Mouse (Mus musculus): ENCODE results near the gene Tcea3. TPM values are rescaled to one million over a fixed set of nuclear protein-coding genes. Genes with fewer than 3 reads are reported as not detected.

Tcea3 gene
- polyA plus RNA-seq, 1 experiment from 2014 or later: 0.57 TPM

DNA sequence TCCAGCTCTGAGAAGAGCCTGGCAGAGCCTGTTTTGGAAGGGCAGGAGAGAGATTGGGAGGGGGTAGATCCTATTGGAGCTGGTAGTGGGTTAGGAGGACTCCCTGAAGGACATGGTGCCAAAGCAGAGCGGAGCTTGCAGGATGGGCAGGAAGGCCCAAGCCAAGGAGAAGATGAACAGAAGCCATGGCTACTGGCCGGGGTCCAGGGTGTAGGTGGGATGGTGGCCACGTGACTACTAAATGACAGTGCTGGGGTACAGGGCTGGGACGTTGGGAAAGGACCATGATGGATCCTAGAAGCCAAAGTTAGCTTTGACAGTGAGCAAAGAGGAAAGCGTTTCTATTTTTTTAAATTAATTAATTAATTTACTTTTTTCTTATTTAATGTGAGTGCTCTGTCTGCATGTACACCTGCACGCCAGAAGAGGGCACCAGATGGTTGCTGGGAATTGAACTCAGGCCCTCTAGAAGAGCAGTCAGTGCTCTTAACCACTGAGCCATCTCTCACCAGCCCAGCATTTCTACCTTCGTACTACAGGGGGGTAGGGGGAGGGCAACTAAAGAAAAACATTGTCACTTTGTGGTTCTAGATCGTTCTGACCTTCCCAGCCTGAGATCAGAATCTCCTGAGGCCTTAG is 5.3 kb upstream of the Tcea3 start:
- Histone ChIP-seq H3K27me3 (peaks cover 32% of the 10 kb centered on the region), H3K4me2 (replicated peaks) (no peak overlapping the region)
- ATAC-seq (replicated peaks): no peak

DNA sequence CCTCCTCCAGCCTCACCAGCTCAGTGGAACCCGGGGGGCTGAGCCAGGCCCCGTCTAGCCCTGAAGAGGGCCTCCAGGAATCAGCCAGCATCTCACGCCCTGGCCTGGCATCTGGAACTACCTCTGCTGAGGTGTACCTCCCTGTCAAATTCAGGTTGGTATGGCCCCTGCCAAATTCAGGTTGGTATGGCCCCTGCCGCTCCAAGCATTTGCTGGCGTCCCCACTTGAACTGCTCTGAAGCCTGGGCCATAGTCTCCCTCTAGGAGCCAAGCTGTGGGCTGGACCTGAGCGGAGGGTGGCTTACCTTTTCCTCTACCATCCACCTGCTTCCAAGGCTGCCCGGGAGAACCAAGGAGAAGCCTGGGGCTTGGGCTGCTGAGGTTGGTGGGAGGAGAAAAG is 4.8 kb upstream of the Tcea3 start:
- H3K4me2 ChIP-seq (replicated peaks): no peak overlapping the region
- no peaks in the 10 kb centered on the region for H3K9me3 ChIP-seq
- no peak overlapping the region for H3K4me3 ChIP-seq
- H3K27ac ChIP-seq (replicated peaks): no peak overlapping the region
- peaks cover 13% of the 10 kb centered on the region for H3K4me1 ChIP-seq
- no peak for ATAC-seq (replicated peaks)
- 74% methylated on average over 7 of the region's 7 CpGs for WGBS
- no peaks in the 10 kb centered on the region for H3K36me3 ChIP-seq
- H3K9ac ChIP-seq (replicated peaks): no peak overlapping the region
- H3K27me3 ChIP-seq: peaks cover 37% of the 10 kb centered on the region

More for the DNA sequence above, 5.3 kb upstream of the Tcea3 start:
- Histone ChIP-seq H3K9ac (replicated peaks) (no peak overlapping the region), H3K9me3 (no peaks in the 10 kb centered on the region), H3K4me3 (no peak overlapping the region), H3K36me3 (no peaks in the 10 kb centered on the region), H3K4me1 (peaks cover 8% of the 10 kb centered on the region), H3K27ac (replicated peaks) (no peak overlapping the region)
- 41% methylated on average over 8 of the region's 8 CpGs for WGBS

DNA sequence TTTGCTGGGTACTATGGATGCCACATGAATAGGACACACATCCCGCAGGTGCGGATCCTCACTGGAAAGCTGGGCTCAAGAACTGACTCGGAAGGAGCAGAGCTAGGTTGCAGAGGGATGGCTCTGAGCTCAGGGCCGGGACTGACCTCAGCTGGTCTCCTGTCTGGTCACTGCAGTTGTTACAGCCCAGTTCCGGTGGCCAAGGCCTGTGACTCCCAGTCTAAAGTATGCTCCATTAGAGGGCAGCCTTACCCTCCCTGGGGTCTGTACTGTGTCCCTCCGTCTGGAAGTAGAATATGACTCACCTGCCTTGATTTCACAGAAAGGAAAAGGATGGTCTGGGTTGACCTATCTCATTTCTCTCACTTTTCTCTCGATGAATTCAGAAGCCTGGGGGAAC is 3.3 kb upstream of the Tcea3 start:
- WGBS: 69% methylated on average over 7 of the region's 7 CpGs
- H3K4me2 ChIP-seq (replicated peaks): no peak overlapping the region
- no peak overlapping the region for H3K9ac ChIP-seq (replicated peaks)
- no peak for ATAC-seq (replicated peaks)
- peaks cover 22% of the 10 kb centered on the region for H3K4me1 ChIP-seq
- H3K27me3 ChIP-seq: peaks cover 41% of the 10 kb centered on the region
- H3K9me3 ChIP-seq: no peaks in the 10 kb centered on the region
- H3K36me3 ChIP-seq: no peaks in the 10 kb centered on the region
- no peak overlapping the region for H3K27ac ChIP-seq (replicated peaks)
- no peak overlapping the region for H3K4me3 ChIP-seq

DNA sequence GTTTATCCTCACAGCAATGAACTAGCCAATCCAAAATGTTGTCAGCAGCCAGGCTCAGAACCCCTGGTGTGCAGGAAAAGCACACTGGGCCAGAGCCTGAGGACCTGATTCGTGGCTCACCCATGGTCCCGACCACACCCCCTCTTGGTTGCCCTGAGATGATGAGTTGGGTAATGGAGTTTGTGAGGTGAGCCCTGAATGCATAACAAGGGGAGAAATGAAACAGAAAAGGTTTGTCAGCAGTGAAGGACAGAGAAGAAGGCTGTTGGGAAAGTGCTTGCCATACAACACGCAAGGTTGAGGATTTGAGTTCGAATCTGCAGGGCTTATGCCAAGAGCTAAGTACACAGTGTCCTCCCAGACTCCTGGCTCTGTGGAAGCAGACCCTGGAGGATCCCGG is 1.8 kb upstream of the Tcea3 start:
- Histone ChIP-seq H3K9me3 (no peaks in the 10 kb centered on the region), H3K4me3 (no peak overlapping the region), H3K4me2 (replicated peaks) (no peak overlapping the region), H3K36me3 (no peaks in the 10 kb centered on the region), H3K9ac (replicated peaks) (no peak overlapping the region), H3K4me1 (peaks cover 24% of the 10 kb centered on the region), H3K27me3 (peaks cover 56% of the 10 kb centered on the region), H3K27ac (replicated peaks) (no peak overlapping the region)
- no peak for ATAC-seq (replicated peaks)
- WGBS: 31% methylated on average over 5 of the region's 5 CpGs

DNA sequence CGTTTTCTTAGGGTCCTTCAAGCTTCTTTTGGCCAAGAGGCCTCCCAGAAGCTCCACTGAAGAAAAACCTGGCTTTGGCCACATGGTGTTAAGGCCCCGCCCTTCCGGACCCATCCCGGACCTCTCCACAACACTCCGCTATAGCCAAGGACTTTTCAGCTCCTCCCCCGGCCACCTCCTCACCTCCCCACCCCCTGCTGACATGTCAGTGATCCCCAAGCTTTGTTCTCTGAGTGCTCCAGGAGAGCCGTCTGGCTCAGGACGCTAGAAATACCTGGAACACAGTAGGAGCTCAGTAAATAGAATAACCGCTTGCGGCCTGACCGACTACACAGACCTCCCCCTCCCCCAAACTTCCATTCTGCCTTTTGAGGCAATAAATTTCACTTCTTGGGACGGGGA is 960 bp upstream of the Tcea3 start:
- Histone ChIP-seq H3K27ac (replicated peaks) (no peak overlapping the region), H3K27me3 (peaks cover 60% of the 10 kb centered on the region), H3K9ac (replicated peaks) (no peak overlapping the region), H3K9me3 (no peaks in the 10 kb centered on the region), H3K4me2 (replicated peaks) (no peak overlapping the region), H3K36me3 (no peaks in the 10 kb centered on the region), H3K4me1 (peaks cover 24% of the 10 kb centered on the region), H3K4me3 (no peak overlapping the region)
- 5% methylated on average over 12 of the region's 12 CpGs for WGBS
- ATAC-seq (replicated peaks): no peak

DNA sequence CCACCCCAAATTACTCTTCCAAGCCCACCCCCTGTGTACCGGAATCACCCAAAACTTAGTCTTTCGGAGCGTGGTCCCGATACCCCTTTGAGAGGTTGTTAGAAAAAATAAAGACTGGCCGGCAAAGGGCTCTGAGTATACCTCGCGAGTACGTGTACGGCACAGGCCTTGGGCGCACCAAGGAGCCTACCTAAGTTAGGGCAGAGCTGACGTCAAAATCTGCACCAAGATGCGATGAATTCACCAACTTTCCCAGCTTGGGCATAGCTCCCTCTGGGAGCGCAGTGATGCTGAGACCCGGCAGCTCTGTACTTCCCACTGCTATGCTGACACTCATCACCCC is 172 bp upstream of the Tcea3 start:
- Histone ChIP-seq H3K36me3 (no peaks in the 10 kb centered on the region), H3K4me2 (replicated peaks) (peak overlapping the region; percentile 56), H3K4me3 (peak overlapping the region; percentile 33), H3K9me3 (no peaks in the 10 kb centered on the region), H3K9ac (replicated peaks) (0 out of 2 replicates have a peak overlapping the region, but pooled peaks have one; percentile 26), H3K27ac (replicated peaks) (no peak overlapping the region), H3K27me3 (peaks cover 60% of the 10 kb centered on the region), H3K4me1 (peaks cover 24% of the 10 kb centered on the region)
- under 1% methylated on average over 14 of the region's 14 CpGs for WGBS
- no peak for ATAC-seq (replicated peaks)

DNA sequence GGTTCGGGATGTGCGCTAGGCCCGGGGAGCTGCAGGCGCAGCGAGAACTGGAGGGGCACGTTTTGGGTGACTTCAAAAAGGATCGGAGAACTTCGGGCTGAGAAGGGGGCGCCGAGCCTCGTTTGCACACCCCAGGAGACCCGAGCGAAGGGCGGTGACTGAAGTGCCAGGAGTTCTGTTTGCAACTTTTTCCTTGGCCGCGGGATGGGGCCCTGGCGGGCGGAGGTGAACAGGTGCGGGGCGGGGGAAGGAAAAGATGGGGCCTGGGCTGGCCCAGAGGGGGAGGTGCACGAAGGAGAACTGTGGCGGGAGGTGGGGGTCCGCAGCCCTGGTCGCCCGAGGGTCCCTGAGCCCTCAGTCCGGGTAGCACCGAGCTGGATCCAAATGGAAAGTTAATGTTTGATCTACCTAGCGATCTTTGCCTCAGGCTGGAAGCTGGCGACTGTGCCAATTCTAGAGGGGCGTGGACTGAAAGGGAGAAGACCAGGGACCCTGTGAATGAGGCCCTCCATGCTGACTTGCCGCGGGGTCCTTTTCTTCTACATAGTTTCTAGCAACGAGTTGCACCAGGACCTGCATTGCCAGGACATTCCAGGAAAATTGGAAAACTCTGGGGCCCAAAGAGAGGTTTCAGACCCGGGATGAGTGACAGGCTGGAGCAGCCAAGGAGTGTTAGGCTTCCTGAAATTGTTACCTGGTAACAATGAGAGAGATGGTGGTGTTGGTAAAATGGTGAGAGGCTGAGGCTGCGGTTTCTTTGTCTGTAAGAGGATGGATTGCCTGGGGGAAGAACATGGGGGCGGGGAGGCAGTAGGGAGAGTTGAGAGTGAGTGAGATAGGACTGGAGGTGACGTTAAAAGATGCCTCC is 1.2 kb downstream of the Tcea3 start:
- H3K4me1 ChIP-seq: peaks cover 24% of the 10 kb centered on the region
- no peaks in the 10 kb centered on the region for H3K9me3 ChIP-seq
- H3K27ac ChIP-seq (replicated peaks): no peak overlapping the region
- under 1% methylated on average over 37 of the region's 37 CpGs for WGBS
- peak overlapping the region; percentile 56 for H3K4me2 ChIP-seq (replicated peaks)
- 0 out of 2 replicates have a peak overlapping the region, but pooled peaks have one; percentile 26 for H3K9ac ChIP-seq (replicated peaks)
- H3K36me3 ChIP-seq: no peaks in the 10 kb centered on the region
- no peak for ATAC-seq (replicated peaks)
- peak overlapping the region; percentile 33 for H3K4me3 ChIP-seq
- peaks cover 60% of the 10 kb centered on the region for H3K27me3 ChIP-seq

DNA sequence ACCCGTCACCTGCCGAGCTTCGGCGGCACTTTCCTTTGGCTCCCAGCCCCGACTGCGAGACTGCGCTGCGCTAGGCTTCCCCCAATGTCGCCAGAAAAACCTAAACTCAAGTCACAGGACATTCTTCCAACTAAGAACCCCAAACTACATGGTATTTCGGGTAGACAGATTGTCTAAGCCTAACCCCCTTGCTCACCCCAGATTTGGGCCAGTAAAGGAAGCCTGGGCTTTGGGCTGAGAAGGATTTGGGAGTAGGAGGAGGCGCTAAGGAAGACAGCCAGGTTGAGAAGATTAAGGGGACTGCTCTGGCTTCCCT is 1.8 kb downstream of the Tcea3 start:
- peak overlapping the region; percentile 56; the same call in 1 of the 2 replicates for H3K4me2 ChIP-seq (replicated peaks)
- WGBS: 3% methylated on average over 11 of the region's 11 CpGs
- peaks cover 24% of the 10 kb centered on the region for H3K4me1 ChIP-seq
- H3K9me3 ChIP-seq: no peaks in the 10 kb centered on the region
- peaks cover 60% of the 10 kb centered on the region for H3K27me3 ChIP-seq
- H3K4me3 ChIP-seq: no peak overlapping the region
- no peaks in the 10 kb centered on the region for H3K36me3 ChIP-seq
- no peak overlapping the region for H3K27ac ChIP-seq (replicated peaks)
- no peak for ATAC-seq (replicated peaks)
- H3K9ac ChIP-seq (replicated peaks): no peak overlapping the region

DNA sequence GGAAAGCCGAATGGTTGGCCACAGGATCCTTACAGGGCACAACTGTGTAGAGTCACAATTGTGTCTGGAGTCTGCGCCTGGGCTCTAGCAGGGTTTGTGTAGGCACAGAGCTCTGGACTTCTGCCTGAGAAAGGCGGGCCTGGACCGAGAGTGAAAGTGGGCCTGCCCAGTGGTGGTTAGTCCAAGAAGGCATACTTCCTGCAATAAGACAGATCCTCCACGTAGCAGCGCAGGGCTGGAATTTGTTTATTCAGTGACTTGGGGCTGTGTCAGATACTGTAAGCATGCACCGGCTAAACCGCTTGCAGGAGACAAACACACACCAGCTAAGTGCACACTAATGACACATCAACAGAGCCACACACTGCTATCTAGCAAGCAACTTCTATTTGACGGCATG is 2.3 kb downstream of the Tcea3 start:
- no peak overlapping the region for H3K4me3 ChIP-seq
- no peaks in the 10 kb centered on the region for H3K36me3 ChIP-seq
- H3K9ac ChIP-seq (replicated peaks): no peak overlapping the region
- no peak overlapping the region for H3K4me2 ChIP-seq (replicated peaks)
- WGBS: 40% methylated on average over 9 of the region's 9 CpGs
- no peak overlapping the region for H3K27ac ChIP-seq (replicated peaks)
- H3K27me3 ChIP-seq: peaks cover 57% of the 10 kb centered on the region
- no peaks in the 10 kb centered on the region for H3K9me3 ChIP-seq
- peaks cover 24% of the 10 kb centered on the region for H3K4me1 ChIP-seq
- ATAC-seq (replicated peaks): no peak

DNA sequence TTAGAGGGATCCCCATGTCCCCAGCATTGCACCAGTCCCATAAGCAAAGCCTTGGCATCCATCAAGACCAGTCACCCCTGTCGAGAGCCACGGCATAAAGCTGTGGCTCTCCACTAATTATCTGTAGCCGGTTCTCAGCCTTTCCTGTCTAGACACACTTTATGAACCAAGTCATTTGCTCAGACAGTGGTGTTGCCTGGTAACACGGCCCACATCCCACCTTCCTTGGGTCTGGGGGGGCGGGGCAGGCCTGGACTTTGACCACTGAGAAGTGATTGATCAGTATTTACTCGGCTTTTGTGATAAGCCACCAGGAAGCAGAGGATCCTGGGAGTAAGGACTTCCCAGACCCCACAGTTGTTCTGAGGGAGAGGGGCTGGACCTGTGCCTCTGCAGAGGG is 8.4 kb downstream of the Tcea3 start:
- Histone ChIP-seq H3K36me3 (no peaks in the 10 kb centered on the region), H3K27me3 (peaks cover 4% of the 10 kb centered on the region; the same call in 1 of the 2 replicates), H3K4me2 (replicated peaks) (no peak overlapping the region), H3K4me3 (no peak overlapping the region), H3K9ac (replicated peaks) (no peak overlapping the region), H3K9me3 (no peaks in the 10 kb centered on the region), H3K4me1 (peaks cover 4% of the 10 kb centered on the region), H3K27ac (replicated peaks) (no peak overlapping the region)
- no peak for ATAC-seq (replicated peaks)
- 66% methylated on average over 6 of the region's 6 CpGs for WGBS

DNA sequence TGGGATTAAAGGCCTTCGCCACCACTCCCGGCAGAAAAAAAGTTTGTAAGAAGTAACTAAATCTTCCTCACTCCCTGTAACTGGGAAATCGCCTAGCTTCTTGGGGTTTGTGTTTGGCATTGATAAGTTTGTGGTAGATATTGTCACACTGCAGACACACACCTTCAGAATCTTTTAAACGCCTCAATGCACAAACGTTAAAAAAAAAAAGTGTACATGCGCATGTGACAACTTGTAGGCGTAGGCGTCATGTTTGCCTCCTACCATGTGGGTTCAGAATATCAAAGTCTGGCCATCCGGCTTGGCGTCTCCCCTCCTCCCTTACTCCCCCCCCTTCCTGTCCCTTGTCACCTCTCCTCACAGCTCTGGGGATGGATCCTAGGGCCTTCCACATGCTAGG is 9.2 kb downstream of the Tcea3 start:
- Histone ChIP-seq H3K4me2 (replicated peaks) (no peak overlapping the region), H3K4me1 (peaks cover 4% of the 10 kb centered on the region), H3K4me3 (no peak overlapping the region), H3K9ac (replicated peaks) (no peak overlapping the region), H3K9me3 (no peaks in the 10 kb centered on the region), H3K27me3 (no peaks in the 10 kb centered on the region), H3K27ac (replicated peaks) (no peak overlapping the region), H3K36me3 (no peaks in the 10 kb centered on the region)
- 87% methylated on average over 10 of the region's 10 CpGs for WGBS
- ATAC-seq (replicated peaks): no peak

DNA sequence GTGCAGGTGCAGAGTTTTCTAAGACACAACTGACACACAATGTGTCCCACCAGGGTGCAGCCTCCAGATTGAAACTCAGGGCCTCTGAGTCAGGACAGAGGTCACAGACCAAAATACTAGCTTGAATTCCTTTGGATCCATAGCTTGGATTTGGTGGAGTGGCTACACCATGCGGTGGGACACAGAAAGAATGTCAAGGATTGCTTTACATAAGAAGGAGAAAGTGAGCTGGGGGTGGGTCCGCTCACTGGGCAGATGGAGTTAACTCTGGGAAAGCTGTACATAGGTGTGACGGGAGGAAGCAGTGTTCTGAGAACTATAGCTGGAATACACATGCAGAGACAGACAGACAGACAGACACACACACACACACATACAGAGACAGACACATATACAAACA is 12.4 kb downstream of the Tcea3 start:
- Histone ChIP-seq H3K27me3 (no peaks in the 10 kb centered on the region), H3K9me3 (no peaks in the 10 kb centered on the region), H3K9ac (replicated peaks) (no peak overlapping the region), H3K4me2 (replicated peaks) (no peak overlapping the region), H3K27ac (replicated peaks) (no peak overlapping the region), H3K4me3 (no peak overlapping the region), H3K4me1 (peaks cover 4% of the 10 kb centered on the region), H3K36me3 (no peaks in the 10 kb centered on the region)
- no peak for ATAC-seq (replicated peaks)
- WGBS: 57% methylated on average over 3 of the region's 3 CpGs

Data from forebrain, embryonic 15.5 days (tissue).